Mouse (Mus musculus): ENCODE measurements around the gene Ntn4. TPM values are rescaled to one million over a fixed set of nuclear protein-coding genes. Genes with fewer than 3 reads are reported as not detected.

Ntn4 gene
- polyA plus RNA-seq, 2 experiments from 2014 or later, result 0.12 to 0.27 TPM

Other genes starting within 250 kb of the Ntn4 start
- 100 to 1,000 TPM; 241 to 284 TPM for gene Lta4h, start 187.3 kb upstream of the Ntn4 start, polyA plus RNA-seq (2017; shearing (Covaris generic))
- 1 to 10 TPM in 1 of 2 experiments, not detected in 1; 1.0 TPM for gene Hal, start 151.9 kb upstream of the Ntn4 start, polyA plus RNA-seq (2017; shearing (Covaris generic))
- gene Amdhd1, start 100.6 kb upstream of the Ntn4 start, polyA plus RNA-seq (2017; shearing (Covaris generic)), result under 1 TPM; 0.43 to 0.82 TPM
- gene Ccdc38, start 100.0 kb upstream of the Ntn4 start, polyA plus RNA-seq (2017; shearing (Covaris generic)), result 1 to 10 TPM; 2.0 to 2.6 TPM
- 10 to 100 TPM; 55.4 to 63.9 TPM for gene Snrpf, start 51.0 kb upstream of the Ntn4 start, polyA plus RNA-seq (2017; shearing (Covaris generic))
- not detected for gene Usp44, start 190.9 kb downstream of the Ntn4 start, polyA plus RNA-seq (2017; shearing (Covaris generic))

All from CD4-positive, CD25-positive, alpha-beta regulatory T cell, adult 4 months (primary cell).